Mouse (Mus musculus): ENCODE results near the gene Nrg3.

Gene Nrg3

DNA sequence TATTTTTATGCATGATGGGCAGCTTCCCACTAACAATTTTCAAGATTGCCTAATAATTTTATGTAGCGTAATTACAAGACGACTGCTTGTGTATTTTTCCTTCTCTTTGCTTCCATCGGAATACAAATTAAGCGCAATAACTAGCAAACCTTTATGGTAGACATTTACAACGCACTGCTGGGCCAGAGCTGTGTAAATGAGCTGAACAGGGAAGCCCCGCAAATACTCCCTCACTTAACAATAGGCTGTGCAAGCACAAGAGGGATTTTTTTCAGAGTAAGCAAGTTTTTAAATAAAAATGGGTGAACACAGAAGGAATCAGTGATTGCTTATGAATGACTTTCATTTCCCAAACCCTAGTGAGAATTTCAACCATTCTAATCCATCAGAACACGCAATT is 513.5 kb downstream of the Nrg3 start:
- no peak for DNase-seq (ENCODE audit: low read depth)

DNA sequence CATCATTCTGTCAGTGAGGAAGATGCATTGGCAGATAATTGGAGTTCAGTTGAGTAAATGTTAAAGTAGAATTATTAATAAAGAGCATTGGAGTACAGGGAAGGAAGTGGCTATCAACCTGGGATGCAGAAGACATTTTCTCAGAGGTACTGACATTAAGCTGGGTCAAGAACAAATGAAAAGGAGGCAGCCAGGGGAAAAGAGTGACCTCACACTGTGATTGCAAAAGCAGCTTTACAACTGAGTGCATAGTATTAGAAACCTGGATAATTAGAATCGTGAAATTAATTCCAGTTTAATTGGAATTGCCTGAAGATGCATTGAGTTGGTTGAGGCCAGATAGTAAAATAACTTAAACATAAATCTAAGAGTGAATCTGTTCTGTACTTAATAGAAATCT is 535.4 kb downstream of the Nrg3 start:
- DNase-seq (ENCODE audit: low read depth): no peak

DNA sequence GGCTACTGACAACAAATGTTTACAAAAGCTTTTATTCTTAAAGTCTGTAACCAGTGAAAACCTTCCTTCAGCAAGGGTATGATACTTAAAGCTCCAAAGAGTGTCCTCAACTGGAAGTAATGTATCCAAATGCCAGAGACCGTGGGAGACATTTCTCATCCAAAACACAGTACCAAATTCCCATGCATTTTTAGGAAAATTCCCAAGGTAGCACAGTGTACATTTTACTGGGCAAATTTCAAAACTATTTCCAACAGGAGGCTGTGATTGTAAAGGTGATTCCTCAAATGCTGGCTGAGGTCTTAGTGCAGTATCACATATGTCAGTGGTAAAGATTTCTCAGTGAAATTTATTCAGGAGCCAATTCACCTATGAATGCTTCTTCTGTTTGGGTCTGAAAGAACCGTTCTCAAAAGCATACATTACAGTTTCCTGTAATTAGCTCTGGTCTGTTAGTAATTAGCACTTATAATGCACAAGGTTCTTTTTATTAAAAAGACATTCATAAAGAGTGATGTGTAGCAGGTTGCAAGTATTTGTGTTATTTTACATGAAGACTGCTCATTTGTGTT is 536.3 kb downstream of the Nrg3 start:
- no peak for DNase-seq (ENCODE audit: low read depth)

DNA sequence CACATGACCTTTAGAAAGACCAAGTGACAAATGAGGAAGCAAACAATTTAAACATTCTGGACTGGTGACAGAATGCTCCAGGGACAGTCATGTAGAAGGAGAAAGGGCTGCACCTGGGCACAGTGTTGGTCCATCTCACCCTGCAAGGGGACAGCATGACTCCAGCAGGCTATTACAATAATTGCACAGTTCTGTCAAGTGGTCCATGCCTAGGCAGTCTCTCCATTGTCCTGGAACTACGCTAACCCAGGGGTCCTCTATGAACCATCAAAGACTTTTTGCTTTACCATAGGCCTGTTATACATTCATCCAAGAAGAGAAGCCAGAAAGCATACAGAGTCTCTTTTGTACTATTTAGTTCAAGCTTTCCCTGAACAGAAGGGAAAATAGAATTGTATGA is 549.2 kb downstream of the Nrg3 start:
- DNase-seq (ENCODE audit: low read depth): no peak

DNA sequence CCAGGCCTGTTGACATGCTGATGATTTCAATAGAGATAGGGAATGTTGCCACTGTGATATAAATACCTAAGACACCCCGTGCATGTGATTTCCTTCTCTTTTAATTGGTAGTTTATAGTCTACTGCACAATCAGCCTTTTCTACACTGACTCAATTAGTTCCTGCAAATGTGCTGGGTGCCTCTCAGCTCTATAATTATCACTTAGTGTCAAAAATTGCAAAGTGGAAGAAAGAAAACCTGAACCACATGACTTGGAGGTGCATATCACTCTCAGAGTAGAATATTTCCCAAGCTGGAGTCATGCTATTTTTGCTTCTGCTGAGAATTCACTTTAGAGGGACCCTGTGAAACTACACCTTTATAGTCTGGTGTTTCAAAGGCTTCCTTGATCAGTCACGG is 552.1 kb downstream of the Nrg3 start:
- DNase-seq (ENCODE audit: low read depth): no peak

DNA sequence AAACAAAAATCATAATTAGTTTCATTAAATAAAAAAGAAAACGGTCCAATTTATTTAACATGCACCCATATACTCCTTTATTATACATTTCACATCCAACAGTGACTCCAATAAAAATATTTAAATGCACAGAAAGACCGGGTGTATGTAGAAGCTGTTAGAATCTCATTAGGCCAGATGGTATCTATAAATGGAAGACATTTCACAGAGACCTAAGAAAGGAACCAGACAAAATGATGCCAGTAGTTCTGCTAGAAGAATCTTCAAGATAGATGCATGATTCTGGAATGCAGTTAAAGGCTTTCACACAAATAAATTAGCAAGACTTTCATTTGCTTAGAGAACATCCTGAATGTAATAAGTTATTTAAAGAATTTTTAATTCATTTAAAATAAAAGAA is 602.3 kb downstream of the Nrg3 start:
- DNase-seq (ENCODE audit: low read depth): no peak

DNA sequence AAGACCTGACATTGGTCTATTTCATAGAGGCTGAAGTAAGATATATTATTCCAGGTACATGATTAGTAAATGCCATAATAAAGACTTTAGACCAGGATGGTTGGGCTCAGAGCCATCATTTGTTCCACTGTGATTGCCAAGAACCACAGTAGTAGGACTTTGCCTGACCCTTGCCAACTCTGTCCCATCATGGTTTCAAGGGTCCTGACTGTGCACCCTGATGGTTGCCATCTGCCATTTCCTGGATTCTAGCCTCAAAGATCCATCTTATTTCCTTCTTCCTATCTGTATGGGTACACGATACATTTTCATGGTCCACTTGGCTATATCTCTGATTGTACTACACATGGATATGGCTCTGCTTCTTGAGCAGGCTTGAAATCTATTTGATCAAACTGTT is 625.3 kb downstream of the Nrg3 start:
- DNase-seq (ENCODE audit: low read depth): no peak

DNA sequence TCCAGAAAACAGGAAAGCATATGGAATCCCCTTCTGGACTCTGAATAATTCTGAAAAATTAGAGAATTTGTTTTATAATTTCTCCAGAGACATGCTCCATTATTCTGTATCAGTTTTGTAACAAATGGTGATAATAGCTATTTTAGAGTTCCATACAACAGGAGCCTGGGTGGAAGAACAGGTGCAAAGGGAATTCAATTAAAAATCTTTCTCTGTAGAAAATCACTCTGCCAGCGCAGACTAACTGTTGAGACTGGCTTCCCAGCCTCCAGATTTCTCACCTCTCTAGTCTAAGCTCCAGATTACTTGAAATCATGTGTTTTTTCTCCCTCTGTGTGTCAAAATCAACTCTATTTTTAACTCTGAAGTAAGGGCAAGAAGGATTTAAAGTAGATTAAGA is 625.8 kb downstream of the Nrg3 start:
- no peak for DNase-seq (ENCODE audit: low read depth)

DNA sequence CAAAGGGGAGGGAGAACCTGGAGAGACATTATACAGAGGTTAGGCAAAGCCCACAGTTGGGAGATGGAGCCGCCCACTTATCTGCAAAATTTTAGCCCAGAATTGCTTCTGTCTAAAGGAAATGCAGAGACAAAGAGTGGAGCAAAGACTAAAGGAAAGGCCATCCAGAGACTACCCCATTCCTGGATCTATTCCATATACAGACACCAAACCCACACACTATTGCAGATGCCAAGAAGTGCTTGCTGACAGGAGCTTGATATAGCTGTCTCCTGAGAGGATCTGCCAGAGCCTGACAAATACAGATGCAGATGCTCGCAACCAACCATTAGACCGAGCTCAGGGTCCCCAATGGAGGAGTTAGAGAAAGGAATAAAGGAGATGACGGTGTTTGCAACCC is 637.9 kb downstream of the Nrg3 start:
- no peak for DNase-seq (ENCODE audit: low read depth)

DNA sequence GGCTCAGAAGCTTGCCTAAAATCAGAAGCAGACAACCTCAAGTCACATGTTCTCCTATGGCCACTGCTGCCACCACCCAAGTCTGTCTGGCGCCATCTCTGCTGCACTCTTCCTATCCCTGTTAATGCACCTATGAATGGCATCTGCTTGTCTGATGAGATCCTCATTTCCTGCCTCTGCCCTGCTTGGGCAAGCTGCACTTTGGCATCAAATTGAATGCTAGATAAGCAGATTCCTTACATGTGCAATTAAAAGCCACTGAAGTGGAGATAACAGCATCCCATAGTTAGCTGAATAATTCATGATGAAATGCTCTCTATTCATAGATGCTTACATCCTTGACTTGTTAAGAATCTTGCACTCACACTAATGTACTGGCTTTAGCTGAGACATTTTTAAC is 648.0 kb downstream of the Nrg3 start:
- DNase-seq (ENCODE audit: low read depth): no peak

DNA sequence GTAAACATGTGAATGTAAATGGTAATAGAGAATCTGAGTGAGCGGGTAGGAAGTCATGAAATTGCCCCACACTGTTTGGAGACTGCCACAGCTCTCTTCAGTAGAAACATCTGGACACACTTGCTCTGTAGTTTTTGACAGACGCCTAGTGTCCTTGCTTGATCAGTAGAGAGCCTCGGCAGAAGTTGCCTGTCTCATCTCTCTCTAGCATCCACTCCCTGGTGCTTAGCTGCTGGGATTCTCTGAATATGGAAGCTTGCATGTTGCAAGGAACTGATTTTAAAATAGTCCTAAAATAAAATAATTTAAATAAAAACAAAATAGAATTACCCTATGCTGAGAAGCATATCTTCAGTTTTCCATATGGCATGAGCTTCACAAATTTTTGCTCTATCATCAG is 675.9 kb downstream of the Nrg3 start:
- DNase-seq (ENCODE audit: low read depth): no peak

DNA sequence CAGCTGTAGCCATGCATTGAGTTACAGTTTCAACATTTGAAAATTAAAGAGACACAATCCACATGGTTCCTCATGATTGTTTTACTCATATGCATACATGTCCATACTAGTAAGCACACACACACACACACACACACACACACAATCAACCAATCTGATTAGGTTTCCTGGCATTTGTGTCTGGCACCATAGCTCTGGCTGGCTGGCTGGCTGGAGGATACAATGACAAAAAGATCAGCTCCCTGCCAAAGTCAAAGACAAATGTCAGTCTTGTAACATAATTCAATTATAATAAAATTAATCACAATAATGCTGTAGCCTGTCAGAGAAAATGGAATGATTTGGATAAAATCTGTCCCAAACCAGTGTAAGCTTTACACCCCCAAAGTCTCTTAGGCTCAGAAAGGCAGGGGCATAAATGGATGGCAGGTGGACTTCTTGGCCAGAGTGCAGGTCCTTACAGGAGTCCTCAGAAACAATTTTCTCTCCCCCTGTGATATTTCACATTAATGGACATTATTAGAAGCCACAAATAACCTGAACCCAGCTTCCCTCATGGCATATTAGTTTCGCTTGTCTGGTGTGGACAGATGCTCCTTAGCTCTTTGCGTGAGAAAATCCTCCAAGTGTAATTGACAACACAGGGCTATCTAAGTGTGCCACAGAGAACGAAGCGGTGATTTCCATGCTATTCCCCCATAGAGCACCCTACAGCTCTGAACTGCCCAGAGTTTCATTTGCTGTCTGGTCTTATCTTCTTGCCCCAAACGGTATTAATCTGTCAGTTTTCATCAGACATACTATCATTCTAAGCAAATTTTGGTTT is 697.4 kb downstream of the Nrg3 start:
- no peak for DNase-seq (ENCODE audit: low read depth)

DNA sequence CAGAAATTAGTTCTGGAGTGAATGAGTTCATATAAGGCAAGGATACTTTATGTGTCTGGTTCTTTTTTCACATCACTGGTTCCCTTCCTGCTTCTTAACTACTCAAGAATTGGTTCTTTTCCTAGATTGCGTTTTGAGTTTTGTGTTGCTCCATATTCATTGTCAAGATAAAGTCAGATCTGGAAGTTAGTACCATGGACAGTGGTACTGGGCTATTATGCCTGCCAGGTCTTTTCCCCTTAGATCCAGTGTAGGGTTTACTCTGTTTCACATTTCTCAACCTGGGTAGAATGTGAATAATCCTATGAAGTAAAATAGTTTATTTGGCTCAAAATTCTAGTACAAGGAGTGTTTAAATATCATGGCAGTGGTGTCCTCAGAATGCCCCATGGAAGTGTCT is 698.1 kb downstream of the Nrg3 start:
- DNase-seq (ENCODE audit: low read depth): no peak

DNA sequence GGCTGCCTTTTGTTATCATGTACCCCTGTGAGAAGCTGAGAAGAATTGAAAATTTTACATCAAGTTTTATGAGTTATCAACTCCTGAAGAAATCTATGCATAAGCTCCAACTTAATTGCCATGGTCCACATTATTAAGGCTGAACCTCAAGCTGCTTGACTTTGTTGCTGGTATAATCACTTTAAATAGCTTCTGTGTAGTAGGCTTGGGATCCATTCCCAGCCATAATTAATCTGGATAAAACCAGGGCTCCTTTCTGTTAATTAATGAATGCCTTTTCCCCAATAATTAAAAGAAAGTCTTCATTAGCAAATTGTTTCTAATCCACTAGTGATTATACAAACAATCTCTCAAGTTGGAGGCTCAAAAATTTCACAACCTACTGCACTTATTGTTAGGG is 742.4 kb downstream of the Nrg3 start:
- DNase-seq (ENCODE audit: low read depth): no peak

DNA sequence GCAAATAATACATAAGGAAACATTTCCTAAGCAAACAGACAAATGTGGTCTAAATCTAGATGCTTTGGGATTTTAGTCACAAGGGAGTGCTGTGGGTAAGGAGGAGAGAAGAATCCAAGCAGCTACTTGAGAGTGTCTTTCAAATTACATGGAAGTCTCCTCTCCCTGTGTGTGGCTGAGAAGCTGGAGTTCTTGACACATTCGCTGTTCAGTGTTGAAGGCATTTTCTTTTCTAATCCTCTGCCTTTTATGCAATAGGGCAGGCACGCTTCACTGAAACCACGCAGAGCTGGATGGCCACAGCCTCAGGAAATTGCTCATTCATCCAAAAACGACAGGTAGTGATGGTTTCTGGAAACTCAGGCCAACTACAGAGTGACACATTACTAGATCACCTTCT is 769.0 kb downstream of the Nrg3 start:
- DNase-seq (ENCODE audit: low read depth): no peak

DNA sequence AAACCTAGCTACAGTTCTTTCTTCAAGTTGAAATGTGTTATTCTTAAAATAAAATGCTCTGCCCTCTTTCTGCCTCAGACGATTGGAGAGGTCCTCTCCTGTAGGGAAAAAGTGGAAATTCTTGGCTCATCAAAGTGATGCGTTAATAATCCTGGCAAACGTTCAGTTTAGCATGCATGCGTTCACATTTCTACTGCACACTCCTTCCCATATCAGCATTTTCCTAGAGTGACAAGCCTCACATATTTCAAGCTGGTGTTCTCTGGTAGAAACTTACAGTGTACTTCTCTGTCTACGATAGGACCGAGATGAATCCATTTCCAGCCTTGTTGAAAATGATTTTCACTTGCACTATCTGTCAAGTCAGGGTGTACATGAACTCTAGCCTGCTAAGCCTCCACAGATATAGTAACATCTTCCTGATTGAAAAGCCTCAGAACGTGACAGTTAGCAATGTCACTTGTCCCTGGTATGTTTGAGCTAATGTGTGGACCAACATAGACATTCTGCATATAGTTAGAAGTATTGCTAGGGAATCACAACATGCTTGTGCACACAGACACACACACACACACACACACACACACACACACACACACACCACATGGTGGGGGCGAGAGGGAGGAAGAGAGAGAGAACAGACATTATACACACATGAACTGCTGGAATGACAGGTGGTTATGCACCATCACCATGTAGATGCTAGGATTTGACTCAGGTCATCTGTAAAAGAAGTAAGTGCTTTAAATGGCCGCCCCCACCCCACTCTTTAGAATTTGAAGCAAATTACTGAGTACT is 770.1 kb downstream of the Nrg3 start:
- no peak for DNase-seq (ENCODE audit: low read depth)

DNA sequence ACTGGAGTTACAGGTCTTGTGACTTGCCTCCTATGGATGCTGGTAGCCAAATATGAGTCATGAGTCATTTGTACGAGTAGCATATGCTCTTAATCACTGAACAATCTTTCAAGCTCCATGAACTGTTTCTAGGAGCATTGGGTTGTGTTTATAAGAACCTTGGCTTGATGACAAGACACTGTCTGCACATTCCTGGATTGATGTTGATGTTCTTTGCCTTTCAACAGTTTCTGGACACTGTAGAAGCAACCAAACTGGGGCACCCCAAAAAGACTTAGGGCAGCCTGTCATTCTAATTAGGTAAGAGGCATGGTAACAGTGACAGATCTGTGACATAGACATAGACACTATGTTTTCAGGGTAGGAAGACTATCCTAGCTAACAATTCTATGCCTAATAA is 771.5 kb downstream of the Nrg3 start:
- DNase-seq (ENCODE audit: low read depth): no peak

DNA sequence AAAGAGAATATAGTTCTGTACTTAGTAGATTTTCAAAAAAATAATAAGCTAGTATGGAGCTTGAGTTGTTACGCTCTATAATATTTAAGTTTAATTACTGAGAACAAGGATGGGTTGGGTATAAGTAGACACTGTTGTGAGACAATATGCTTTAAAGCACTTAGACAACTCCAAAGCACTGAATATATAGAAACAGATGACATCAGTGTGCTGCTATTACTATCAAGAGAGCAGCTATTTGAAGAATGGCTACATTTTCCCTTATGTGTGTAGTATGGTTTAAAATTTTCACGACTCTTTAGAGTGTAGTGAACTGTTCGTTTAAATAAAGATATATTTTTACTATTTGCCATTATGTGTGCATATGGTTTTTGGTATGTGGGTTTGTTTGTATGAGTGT is 771.9 kb downstream of the Nrg3 start:
- no peak for DNase-seq (ENCODE audit: low read depth)

DNA sequence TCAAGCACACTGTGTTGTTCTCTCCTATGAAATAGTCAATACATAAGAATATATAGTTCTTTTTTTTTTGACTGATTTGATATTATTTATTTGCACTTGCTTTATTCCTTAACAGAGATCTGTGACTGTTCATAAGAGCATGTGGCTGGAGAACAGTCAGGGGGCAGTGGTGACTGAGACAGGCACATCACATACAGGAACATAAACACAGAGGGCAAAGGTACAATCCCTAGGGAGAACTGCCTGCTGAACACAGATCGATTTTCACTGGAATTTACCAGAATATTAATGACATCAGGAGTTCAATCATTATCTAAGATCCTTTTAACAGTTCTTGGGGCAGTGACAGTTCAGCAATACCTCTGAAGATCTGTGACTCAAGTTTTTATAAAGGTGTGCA is 812.9 kb downstream of the Nrg3 start:
- DNase-seq (ENCODE audit: low read depth): no peak

DNA sequence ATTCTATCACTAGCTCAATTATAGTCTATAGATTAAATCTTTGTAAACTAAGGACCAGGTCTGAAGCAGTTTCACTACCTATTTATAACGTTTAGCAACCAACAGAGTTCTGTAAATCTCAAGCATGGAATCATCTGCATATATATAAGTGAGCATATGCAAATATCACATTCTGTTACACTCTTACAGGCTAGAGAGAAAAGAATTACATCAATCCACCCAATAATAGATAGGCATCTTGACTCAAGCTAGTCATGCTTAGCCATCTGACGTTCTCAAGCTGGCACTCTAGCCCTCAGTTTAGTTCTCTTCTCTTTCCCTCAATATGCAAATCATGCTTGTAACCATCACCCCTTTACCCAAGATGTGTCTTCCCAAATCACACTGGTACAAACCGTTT is 835.8 kb downstream of the Nrg3 start:
- DNase-seq (ENCODE audit: low read depth): no peak

DNA sequence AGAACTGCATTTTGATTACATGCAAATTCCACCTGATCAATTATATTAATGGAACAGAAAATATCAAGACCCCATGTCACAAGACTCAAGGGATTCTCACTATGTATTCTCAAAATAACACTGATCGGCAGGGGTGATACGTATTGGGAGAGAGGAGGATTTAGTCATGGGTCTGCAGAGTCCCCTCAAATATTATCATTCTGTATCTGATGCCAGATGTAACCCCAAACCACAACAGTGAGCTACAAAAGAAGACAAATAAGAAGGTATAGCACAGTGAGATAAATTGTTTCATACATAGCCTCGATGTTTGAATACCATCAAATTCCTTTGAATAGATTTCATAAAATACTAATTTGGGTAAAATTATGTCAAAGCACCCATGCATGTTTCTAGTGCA is 842.8 kb downstream of the Nrg3 start:
- no peak for DNase-seq (ENCODE audit: low read depth)

DNA sequence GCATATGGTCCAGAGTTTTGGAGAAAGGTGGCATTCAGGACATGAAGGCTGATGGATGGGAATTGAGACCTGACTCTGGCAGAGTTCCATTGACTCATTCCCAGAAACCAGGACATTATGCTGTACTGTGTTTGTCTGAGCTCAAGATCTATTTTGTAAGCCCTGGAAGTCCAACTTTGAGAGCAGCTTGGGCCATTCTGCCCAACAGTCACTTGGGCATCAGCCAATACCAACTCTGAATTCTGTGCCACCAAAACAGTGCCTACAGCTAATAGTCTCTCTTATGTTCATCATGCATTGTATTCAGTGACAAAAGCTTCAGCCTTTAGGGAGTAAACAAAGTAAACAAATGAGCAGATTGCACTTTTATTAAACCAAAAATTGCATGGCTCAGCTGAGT is 843.2 kb downstream of the Nrg3 start:
- no peak for DNase-seq (ENCODE audit: low read depth)

DNA sequence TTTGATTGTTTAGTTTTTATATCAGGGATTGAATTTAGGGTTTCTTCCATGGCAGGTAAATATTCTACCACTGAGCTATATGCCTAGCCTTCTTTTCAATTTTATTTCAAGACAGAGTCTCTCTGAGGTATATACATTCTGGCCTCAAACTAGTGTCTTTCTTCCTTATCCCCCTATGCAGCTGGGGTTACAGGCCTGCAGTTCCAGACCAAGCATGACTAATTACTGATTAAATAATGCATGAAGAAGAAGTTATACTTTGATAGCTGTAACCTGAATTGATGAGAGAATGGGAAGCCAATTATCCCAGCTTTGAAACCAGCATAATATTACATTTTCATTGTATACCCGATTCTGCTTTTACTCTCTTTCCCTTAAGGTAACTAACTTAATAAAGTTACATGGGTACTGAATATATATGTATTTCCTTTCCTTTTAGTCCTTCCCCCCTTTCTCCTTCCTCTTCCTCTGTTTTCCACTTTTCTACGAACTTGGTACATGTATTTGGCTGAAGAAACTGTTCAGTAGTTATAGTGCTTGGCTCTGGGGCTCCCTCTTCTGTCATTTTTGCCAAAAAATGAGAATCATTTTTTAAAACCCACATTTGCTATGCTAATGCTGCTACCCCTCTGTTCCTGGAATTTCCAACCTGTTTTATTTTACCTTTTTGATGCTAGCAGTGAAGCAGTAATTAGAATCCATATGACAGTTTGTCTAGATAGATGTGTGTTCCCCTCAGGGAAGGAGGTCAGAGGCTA is 843.8 kb downstream of the Nrg3 start:
- DNase-seq (ENCODE audit: low read depth): no peak
